Mouse (Mus musculus): ENCODE data around the gene Sycp2. TPM values are rescaled to one million over a fixed set of nuclear protein-coding genes. Genes with fewer than 3 reads are reported as not detected.

Gene Sycp2
- total RNA-seq, 2 experiments from 2014 or later: 0.11 to 0.20 TPM

DNA sequence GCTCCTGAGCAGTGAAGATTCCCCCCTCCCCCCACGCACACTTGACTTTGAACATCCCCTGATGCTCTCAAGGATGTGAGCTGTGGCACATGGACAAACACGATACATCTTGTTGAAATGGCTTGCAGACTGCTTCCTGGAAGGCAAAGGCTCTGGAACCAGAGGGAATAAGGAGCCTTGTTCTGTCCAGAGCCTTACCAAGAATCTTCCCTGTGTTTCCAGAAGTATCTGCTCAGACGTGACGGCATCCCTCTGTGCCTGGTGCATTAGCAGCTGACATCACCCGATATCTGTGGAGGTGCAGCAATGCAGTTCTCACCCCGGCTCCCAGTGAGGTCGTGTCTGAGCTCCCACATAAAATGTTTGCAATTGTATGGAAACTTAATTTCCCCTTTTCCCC is 87.7 kb downstream of the Sycp2 start:
- TF ChIP-seq CTCF (IDR thresholded peaks at IDR 0.05): no peak
- no peak overlapping the region for H3K27ac ChIP-seq
- H3K4me3 ChIP-seq: no peak overlapping the region
- no peak for DNase-seq
- intact Hi-C loops (cut with DNase I): no loop called here

- intact Hi-C loops (cut with DNase I): no loop called here
- Histone ChIP-seq H3K27ac (no peak overlapping the region), H3K4me3 (no peak overlapping the region)
- no peak for DNase-seq
- no peak for TF ChIP-seq CTCF (IDR thresholded peaks at IDR 0.05)
These were observed 91.2 kb downstream of the Sycp2 start for GRCm38 (mm10) chr2:178316281-178316680.

DNA sequence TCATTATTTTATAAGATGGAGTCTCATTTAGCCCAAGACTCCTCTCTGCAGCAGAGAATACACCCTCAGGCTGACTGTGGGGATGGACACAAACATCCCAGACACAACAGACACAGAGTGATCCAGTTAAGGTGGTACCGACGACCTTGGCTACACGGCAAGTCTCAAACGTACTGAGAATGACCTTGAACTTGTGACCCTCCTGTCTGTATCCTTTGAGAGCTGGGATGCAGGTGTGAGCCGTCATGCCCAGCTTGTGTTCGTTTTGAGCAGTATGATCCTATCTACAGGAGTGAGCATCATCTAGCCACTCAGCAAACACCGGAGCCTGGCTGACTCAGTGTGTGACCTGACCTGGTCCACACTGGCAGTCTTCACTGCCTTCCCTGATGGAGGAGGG is 93.9 kb downstream of the Sycp2 start:
- no peak for TF ChIP-seq CTCF (IDR thresholded peaks at IDR 0.05)
- DNase-seq: no peak
- intact Hi-C loops (cut with DNase I): no loop called here
- Histone ChIP-seq H3K27ac (no peak overlapping the region), H3K4me3 (no peak overlapping the region)

- no peak overlapping the region for H3K4me3 ChIP-seq
- H3K27ac ChIP-seq: no peak overlapping the region
- no peak for TF ChIP-seq CTCF (IDR thresholded peaks at IDR 0.05)
- intact Hi-C loops (cut with DNase I): no loop called here
- DNase-seq: no peak
These were observed 102.8 kb downstream of the Sycp2 start for GRCm38 (mm10) chr2:178304669-178305068.

- Histone ChIP-seq H3K27ac (no peak overlapping the region), H3K4me3 (no peak overlapping the region)
- no peak for DNase-seq
- intact Hi-C loops (cut with DNase I): no loop called here
- TF ChIP-seq CTCF (IDR thresholded peaks at IDR 0.05): no peak
These were observed 103.3 kb downstream of the Sycp2 start for GRCm38 (mm10) chr2:178304188-178304529.

GRCm38 (mm10) chr2:178303453-178304187 is 103.9 kb downstream of the Sycp2 start:
- no peak for TF ChIP-seq CTCF (IDR thresholded peaks at IDR 0.05)
- intact Hi-C loops (cut with DNase I): no loop called here

More at GRCm38 (mm10) chr2:178303453-178304187, 103.9 kb downstream of the Sycp2 start:
- H3K27ac ChIP-seq: no peak overlapping the region
- H3K4me3 ChIP-seq: no peak overlapping the region
- DNase-seq: no peak

Other genes with a start within 250 kb of the Sycp2 start
- gene Ppp1r3d, start 6.8 kb upstream of the Sycp2 start, total RNA-seq (2021): 1 to 10 TPM; 3.0 to 6.3 TPM
- gene Fam217b, start 6.8 kb upstream of the Sycp2 start, total RNA-seq (2021): 1 to 10 TPM; 1.8 to 3.1 TPM
- gene Cdh26, start 22.8 kb upstream of the Sycp2 start, total RNA-seq (2021): not detected